Mouse (Mus musculus): Measurements from ENCODE around the gene Xrcc5.

Xrcc5 gene

DNA sequence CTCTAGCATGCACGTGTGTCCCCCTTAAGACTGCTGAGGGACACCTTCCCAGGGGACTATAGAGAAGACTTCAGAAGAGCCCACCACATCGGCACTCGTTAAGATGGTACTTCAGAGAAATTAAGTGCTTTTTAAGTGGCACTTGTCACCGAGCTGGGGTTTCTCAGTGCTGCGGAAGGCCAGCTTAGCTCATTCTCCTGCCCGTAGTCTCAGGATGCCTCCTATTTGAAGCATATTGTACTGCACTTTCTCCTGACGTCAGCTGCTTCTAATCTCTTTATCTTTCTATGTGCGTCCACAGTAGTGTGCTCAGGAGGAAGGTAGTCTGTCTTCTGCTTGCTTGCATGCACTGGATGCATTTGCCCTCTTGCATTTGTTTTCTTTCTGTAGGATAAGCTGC lies 9.2 kb downstream of the Xrcc5 start:
- DNase-seq = no peak

DNA sequence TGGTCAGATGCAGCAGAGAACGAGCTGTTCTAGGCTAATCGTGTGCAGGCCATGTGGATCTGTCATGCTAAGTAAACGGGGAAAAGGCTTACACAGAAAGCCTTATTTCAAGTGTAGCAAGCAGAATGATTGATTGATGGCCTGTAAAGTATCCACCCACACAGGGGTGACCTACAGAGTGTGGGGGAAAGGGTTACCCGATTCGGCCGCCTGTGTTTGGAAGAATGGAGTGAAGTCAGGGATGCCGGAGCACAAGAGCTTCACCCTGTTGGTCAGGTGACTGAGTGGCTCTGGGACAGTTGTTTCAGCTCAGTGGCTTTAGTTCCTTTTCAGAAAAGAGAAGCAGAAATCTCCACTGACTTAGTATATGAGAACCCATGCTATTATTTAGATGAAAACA lies 9.7 kb downstream of the Xrcc5 start:
- no peak for DNase-seq

GRCm38 (mm10) chr1:72320759-72321158 lies 13.5 kb downstream of the Xrcc5 start:
- no peak for DNase-seq

GRCm38 (mm10) chr1:72323248-72323647 lies 16.0 kb downstream of the Xrcc5 start:
- no peak for DNase-seq

GRCm38 (mm10) chr1:72326162-72326821 lies 19.1 kb downstream of the Xrcc5 start:
- DNase-seq = no peak

DNA sequence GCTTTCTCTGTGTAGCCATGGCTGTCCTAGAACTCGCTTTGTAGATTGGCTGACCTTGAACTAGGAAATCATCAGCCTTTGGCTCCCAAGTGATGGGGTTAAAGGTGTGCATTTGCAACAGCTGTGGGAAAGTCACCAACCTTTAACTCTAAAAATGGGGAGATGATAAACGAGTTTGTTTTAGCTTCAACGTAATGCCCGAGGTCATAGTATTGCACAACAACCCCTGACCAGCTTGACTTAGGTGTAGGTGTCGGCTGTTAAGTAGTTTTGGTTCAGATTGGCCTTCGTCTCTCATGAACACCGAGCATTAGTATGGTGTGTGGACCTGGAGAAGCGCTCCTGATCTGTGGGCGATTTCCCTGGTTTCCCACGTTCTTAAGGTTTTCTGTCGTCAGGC lies 27.6 kb downstream of the Xrcc5 start:
- DNase-seq = no peak

- DNase-seq = no peak
Measured at GRCm38 (mm10) chr1:72336780-72337179, 29.6 kb downstream of the Xrcc5 start.

DNA sequence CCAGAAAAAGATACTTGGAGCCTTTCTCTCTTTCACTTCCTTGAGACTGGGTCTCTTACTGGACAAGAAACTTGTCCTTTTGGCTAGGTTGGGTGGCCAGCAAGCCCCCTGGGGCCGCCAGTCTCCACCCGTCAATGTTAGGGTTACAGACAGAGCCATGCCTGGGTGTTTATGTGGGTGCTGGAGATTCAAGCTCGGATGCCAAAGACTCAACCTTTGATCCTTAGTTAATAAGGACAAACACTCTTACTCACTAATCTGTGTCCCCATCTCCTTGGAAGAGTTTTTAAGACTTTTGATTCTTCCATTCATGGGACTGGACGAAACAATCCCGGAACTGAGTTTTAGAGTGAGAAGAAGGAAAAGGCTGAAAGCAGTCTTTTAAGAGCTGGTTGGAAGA lies 31.1 kb downstream of the Xrcc5 start:
- DNase-seq = no peak

DNA sequence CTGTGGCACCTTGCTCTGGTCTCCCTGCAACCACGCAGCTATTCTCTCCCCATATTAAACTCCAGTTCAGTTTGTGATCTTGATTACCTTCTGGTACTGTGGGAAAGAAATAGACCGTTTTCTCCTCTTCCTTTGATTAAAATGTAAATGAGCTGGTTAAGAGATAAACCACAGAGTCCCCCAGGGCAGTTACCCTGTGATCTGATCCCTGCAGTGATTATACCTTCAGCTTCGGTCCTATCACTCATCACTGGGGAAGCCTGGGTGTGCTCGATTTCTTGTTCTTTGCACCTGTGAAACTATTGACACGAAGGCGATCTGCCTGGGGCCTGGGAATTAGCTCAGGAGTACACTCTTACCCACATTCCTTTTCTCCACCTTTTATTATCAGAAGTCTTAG lies 40.7 kb downstream of the Xrcc5 start:
- no peak for DNase-seq

DNA sequence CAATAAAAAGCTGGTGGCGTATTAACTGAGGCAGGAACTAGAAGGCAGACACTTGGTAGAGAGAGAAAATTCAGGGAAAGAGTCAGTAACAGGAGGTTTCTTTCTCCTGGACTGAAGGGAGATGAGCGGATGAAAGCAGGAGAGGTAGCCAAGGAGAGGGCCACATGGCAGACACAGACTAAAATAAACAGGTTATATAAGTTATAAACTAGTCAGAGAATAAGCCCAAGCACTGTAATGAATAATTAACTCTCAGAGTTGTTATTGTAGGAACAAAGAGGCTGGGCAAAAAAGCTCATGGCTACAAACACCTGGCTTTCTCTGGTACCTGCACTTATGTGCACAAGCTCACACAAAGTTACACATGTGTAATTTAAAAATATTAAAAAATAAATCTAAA lies 47.6 kb downstream of the Xrcc5 start:
- DNase-seq = no peak

DNA sequence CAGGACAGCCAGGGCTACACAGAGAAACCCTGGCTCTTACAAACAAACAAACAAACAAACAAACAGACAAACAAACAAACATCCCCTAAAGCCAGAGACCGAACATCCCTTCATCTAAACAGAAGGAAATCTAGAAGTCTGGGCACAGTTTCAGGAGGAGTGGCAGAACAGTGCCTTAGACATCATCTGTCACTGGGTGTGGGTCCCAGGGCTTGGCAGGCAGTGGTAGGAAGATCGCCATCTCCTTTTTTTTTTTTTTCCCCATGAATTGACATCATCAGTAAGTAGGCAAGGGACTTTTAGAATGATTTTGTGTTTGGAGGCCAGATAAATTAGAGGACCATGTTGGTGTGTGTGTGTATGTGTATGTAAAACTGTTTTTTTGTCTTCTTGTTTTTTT lies 51.0 kb downstream of the Xrcc5 start:
- DNase-seq = no peak

GRCm38 (mm10) chr1:72359462-72359861 lies 52.2 kb downstream of the Xrcc5 start:
- no peak for DNase-seq

GRCm38 (mm10) chr1:72360809-72361208 lies 53.6 kb downstream of the Xrcc5 start:
- no peak for DNase-seq

GRCm38 (mm10) chr1:72364661-72365060 lies 57.4 kb downstream of the Xrcc5 start:
- no peak for DNase-seq

DNA sequence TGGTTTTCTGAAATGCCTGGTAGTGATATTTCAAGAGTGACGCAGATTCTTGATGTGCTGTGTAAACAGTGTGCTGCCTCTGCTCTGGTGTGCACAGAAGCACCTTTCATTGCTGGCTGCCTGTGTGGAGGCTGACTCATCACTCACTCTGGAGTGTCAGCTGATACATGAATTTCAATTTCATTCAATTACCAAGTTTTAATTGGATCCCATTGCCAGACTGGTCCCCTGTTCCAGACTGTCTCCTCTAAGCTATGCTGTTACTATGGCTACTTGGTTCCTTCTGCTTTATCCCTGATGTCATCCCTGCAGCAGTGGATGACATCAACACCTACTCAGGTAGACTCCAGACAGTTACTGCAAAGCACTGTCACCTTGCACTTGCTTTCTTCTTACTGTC lies 65.3 kb downstream of the Xrcc5 start:
- DNase-seq = no peak

DNA sequence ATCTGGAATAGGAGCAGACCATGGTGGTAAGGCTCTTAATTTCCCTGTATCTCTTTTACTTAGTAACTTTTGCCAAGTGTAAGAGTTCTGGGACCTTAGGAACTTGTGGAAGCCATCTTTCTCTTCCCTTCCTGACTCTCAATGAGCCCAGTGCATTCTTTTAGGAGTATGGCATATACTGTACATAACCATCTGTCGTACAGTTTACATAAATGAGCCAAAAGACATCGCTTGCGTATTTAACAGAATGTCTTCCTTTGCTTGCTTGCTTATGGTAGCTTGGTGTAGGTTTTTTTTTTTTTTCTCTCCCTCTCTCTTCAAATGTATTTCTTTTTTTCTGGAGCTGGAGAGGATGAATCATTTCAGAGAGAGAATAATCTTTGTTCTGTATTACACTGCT lies 65.7 kb downstream of the Xrcc5 start:
- DNase-seq = no peak

GRCm38 (mm10) chr1:72373648-72374047 lies 66.4 kb downstream of the Xrcc5 start:
- no peak for DNase-seq

DNA sequence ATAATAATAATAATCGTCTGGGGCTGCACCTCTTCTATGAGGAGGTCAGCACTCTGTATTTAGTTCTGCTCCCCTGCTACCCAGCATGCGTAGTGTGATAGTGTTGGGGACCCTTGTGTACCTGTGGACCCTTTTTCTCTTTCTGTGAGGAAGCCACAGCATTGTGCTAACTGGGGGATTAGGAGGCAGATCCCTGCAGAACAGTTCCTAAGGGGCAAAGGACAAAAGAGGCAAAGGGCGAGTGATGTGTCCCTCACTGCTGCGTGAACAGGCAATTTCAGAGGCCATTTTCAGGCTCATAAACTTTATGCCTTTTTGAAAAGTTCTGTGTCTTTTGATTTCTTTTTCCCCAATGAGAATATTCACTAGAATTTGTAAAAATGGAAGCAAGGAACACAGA lies 66.8 kb downstream of the Xrcc5 start:
- DNase-seq = no peak

GRCm38 (mm10) chr1:72378151-72378550 lies 70.9 kb downstream of the Xrcc5 start:
- DNase-seq = no peak

DNA sequence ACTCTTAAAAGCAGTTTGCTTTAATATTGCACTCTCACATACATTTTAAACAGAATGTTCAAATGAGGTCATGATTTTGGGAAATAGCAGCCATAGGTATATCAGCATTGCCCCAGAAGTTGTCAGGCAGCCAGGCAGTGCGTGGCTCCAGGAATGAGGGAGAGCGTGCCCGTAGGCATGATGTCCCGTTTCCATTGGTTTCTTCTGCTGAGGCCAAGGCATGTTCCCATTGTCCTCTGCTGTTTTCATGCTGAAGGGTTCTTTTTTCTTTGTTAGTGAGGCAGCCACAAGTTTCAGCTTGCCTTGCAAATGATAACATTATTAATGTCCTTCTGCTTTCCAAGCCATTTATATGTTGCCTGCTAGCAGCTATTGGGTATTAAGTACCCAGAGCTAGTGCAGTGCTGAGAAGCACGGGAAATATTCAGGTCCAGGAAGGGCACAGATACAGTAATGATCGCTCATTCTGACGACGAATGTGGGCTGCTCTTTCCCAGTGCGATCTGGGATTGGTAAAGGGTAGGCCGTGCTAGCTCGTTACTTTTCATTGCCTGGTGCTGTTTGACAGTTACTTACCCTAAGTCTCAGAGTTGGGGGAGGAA lies 72.6 kb downstream of the Xrcc5 start:
- no peak for DNase-seq

- no peak for DNase-seq
Measured at GRCm38 (mm10) chr1:72380544-72380943, 73.3 kb downstream of the Xrcc5 start.

- peak; percentile 19 for DNase-seq
Measured at GRCm38 (mm10) chr1:72383056-72383455, 75.8 kb downstream of the Xrcc5 start.

DNA sequence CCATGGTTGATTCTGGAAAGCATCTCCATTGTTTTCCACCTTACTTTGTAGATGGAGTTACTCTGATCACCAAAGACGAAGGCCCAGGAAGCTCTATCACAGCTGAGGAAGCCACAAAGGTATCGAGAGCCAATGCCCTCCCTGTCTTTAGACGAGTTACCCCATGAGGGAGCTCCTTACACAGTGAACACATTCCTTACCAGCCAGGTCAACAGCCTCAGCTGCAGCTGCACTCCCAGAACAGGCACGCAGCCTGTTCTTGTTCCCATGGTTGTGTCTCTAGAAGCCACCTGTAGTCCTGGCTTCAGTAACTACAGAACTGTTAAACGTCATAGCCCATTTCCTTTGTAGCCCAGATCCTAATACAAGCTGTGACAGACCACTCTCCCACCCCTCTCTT lies 76.4 kb downstream of the Xrcc5 start:
- no peak for DNase-seq

- no peak for DNase-seq
Measured at GRCm38 (mm10) chr1:72390420-72390819, 83.2 kb downstream of the Xrcc5 start.

DNA sequence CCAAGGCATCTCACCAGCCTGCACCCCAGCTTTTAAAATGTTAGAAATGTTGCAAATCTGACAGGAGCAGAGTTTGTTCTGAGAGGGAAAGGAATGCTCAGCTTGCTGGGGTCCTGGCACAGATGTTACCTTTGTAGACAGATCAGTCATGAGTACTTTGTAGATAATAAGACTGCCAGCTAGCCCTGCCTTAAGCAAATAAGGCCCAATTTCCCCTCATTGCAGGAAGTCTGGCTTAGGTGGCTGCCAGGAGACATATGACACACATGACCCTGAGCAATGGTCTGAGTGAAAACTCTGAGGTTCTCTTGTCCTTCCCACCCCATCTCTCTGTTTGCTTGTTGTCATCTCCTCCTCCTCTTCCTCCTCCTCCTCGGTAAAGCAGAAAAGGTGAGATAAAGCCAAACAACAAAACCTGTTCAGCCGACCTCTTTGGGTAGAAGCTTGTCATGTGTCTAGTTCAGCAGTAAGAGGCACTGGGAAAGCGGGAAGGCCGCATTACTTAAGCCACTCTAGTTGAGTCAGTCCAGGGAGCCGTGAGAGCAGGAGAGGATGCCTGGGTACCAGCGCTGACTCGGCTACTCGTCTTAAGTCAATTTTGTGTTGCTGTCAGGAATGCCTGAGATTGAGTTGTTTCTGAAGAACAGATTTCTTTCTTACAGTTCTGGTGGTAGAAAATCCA lies 92.6 kb downstream of the Xrcc5 start:
- DNase-seq = no peak
